Mouse (Mus musculus) brown adipose tissue, adult 24 weeks (tissue): ENCODE measurements around the gene Ranbp17. TPM values are rescaled to one million over a fixed set of nuclear protein-coding genes. Genes with fewer than 3 reads are reported as not detected.

Experiments used
- H3K27ac ChIP-seq: fragments of 200-500 bp; replicated peaks from 2 replicates; pipeline ENCODE4 v1.5.1; 2012; ENCODE audit warnings: low read depth, mild to moderate bottlenecking, low read length
- H3K4me1 ChIP-seq: fragments of 200-500 bp; 2 replicates; pipeline ENCODE4 v1.6.1; 2012; ENCODE audit warnings: low read length, mixed read lengths; ENCODE audit not compliant: control insufficient read depth, insufficient read depth, insufficient read length
- H3K4me3 ChIP-seq: fragments of 200-500 bp; 2 replicates; pipeline ENCODE4 v1.5.1; 2012; ENCODE audit warnings: low read depth, mild to moderate bottlenecking, low read length, moderate library complexity; ENCODE audit not compliant: insufficient read depth
- polyA plus RNA-seq: library from polyadenylated mRNA; stranded (reverse); fragments of >200 nt; gene quantifications from 2 replicates; pipeline ENCODE4 v1.2.4, GENCODE M21; 2012; ENCODE audit not compliant: missing spikeins, insufficient read depth, insufficient read length

Gene Ranbp17
- polyA plus RNA-seq, 1 experiment: 0.40 TPM

- no peaks in the 10 kb centered on the region for H3K4me1 ChIP-seq
- no peak overlapping the region for H3K27ac ChIP-seq
- no peak overlapping the region for H3K4me3 ChIP-seq
These were observed 281.5 kb downstream of the Ranbp17 start for GRCm38 (mm10) chr11:33232056-33232455.

GRCm38 (mm10) chr11:33228186-33228585 is 285.4 kb downstream of the Ranbp17 start:
- no peaks in the 10 kb centered on the region for H3K4me1 ChIP-seq
- no peak overlapping the region for H3K27ac ChIP-seq
- no peak overlapping the region for H3K4me3 ChIP-seq

GRCm38 (mm10) chr11:33226516-33226915 is 287.0 kb downstream of the Ranbp17 start:
- Histone ChIP-seq H3K4me3 (no peak overlapping the region), H3K4me1 (no peaks in the 10 kb centered on the region), H3K27ac (no peak overlapping the region)

GRCm38 (mm10) chr11:33221566-33222365 is 291.8 kb downstream of the Ranbp17 start:
- no peaks in the 10 kb centered on the region for H3K4me1 ChIP-seq
- no peak overlapping the region for H3K27ac ChIP-seq
- H3K4me3 ChIP-seq: no peak overlapping the region

GRCm38 (mm10) chr11:33220763-33221162 is 292.8 kb downstream of the Ranbp17 start:
- H3K4me1 ChIP-seq: no peaks in the 10 kb centered on the region
- no peak overlapping the region for H3K4me3 ChIP-seq
- no peak overlapping the region for H3K27ac ChIP-seq

- Histone ChIP-seq H3K27ac (no peak overlapping the region), H3K4me3 (no peak overlapping the region), H3K4me1 (no peaks in the 10 kb centered on the region)
These were observed 296.0 kb downstream of the Ranbp17 start for GRCm38 (mm10) chr11:33217384-33218079.

- Histone ChIP-seq H3K4me3 (no peak overlapping the region), H3K27ac (no peak overlapping the region), H3K4me1 (no peaks in the 10 kb centered on the region)
These were observed 306.1 kb downstream of the Ranbp17 start for GRCm38 (mm10) chr11:33207411-33207810.

GRCm38 (mm10) chr11:33204966-33205365 is 308.6 kb downstream of the Ranbp17 start:
- H3K4me1 ChIP-seq: no peaks in the 10 kb centered on the region; the same call in 1 of the 2 replicates
- no peak overlapping the region for H3K27ac ChIP-seq
- H3K4me3 ChIP-seq: no peak overlapping the region

- H3K4me3 ChIP-seq: no peak overlapping the region
- H3K27ac ChIP-seq: no peak overlapping the region
These were observed 309.2 kb downstream of the Ranbp17 start for GRCm38 (mm10) chr11:33204329-33204705.

GRCm38 (mm10) chr11:33203383-33204328 is 309.9 kb downstream of the Ranbp17 start, which contains the start of gene Tlx3:
Tlx3 (minus strand) TSS chr11:33203589.
- Histone ChIP-seq H3K4me1 (no peaks in the 10 kb centered on the region; the same call in 1 of the 2 replicates), H3K27ac (no peak within 1 kb of the TSS), H3K4me3 (no peak within 1 kb of the TSS)

More at GRCm38 (mm10) chr11:33204329-33204705, 309.2 kb downstream of the Ranbp17 start:
- H3K4me1 ChIP-seq: no peaks in the 10 kb centered on the region; the same call in 1 of the 2 replicates

- Histone ChIP-seq H3K4me1 (no peaks in the 10 kb centered on the region; the same call in 1 of the 2 replicates), H3K27ac (no peak overlapping the region), H3K4me3 (no peak overlapping the region)
These were observed 310.6 kb downstream of the Ranbp17 start for GRCm38 (mm10) chr11:33202972-33203371.

- Histone ChIP-seq H3K4me1 (no peaks in the 10 kb centered on the region; the same call in 1 of the 2 replicates), H3K4me3 (no peak overlapping the region)
These were observed 311.2 kb downstream of the Ranbp17 start for GRCm38 (mm10) chr11:33202296-33202695.

GRCm38 (mm10) chr11:33201626-33202010 is 311.9 kb downstream of the Ranbp17 start:
- Histone ChIP-seq H3K4me3 (no peak overlapping the region), H3K27ac (no peak overlapping the region), H3K4me1 (no peaks in the 10 kb centered on the region; the same call in 1 of the 2 replicates)

More at GRCm38 (mm10) chr11:33202296-33202695, 311.2 kb downstream of the Ranbp17 start:
- no peak overlapping the region for H3K27ac ChIP-seq

- no peak overlapping the region for H3K4me3 ChIP-seq
- no peak overlapping the region for H3K27ac ChIP-seq
- no peaks in the 10 kb centered on the region; the same call in 1 of the 2 replicates for H3K4me1 ChIP-seq
These were observed 312.6 kb downstream of the Ranbp17 start for GRCm38 (mm10) chr11:33200764-33201625.
